Mouse (Mus musculus): ENCODE results near the gene Gp6.
"Not testable (repeated sequence)": the region's sequence is repeated elsewhere in the genome, so short reads cannot be mapped to it uniquely, and the experiment has no call there.

Gene Gp6

GRCm38 (mm10) chr7:4397730-4398129, at the start of gene Gp6:
Gene Gp6 (minus strand): TSS chr7:4397744.
- no peak for DNase-seq (ENCODE audit: extremely low read depth, low read depth, low spot score)

GRCm38 (mm10) chr7:4447138-4447537, 49.6 kb upstream of the Gp6 start:
- no peak for DNase-seq (ENCODE audit: extremely low read depth, low read depth, low spot score)

GRCm38 (mm10) chr7:4445216-4445791, 47.8 kb upstream of the Gp6 start, which contains the start of gene Rdh13:
Gene Rdh13 (minus strand): TSS chr7:4445649.
- peak; percentile 62 for DNase-seq (ENCODE audit: extremely low read depth, low read depth, low spot score)

GRCm38 (mm10) chr7:4440549-4440948, 43.0 kb upstream of the Gp6 start:
- DNase-seq (ENCODE audit: extremely low read depth, low read depth, low spot score) = no peak

GRCm38 (mm10) chr7:4437721-4438120, 40.2 kb upstream of the Gp6 start:
- no peak for DNase-seq (ENCODE audit: extremely low read depth, low read depth, low spot score)

GRCm38 (mm10) chr7:4432026-4432425, 34.5 kb upstream of the Gp6 start:
- no peak for DNase-seq (ENCODE audit: extremely low read depth, low read depth, low spot score)

- no peak for DNase-seq (ENCODE audit: extremely low read depth, low read depth, low spot score)
Measured at GRCm38 (mm10) chr7:4431548-4431947, 34.0 kb upstream of the Gp6 start.

GRCm38 (mm10) chr7:4430246-4430844, 32.8 kb upstream of the Gp6 start:
- no peak for DNase-seq (ENCODE audit: extremely low read depth, low read depth, low spot score)

GRCm38 (mm10) chr7:4427161-4427912, 29.8 kb upstream of the Gp6 start:
- DNase-seq (ENCODE audit: extremely low read depth, low read depth, low spot score) = peak; percentile 69

- no peak for DNase-seq (ENCODE audit: extremely low read depth, low read depth, low spot score)
Measured at GRCm38 (mm10) chr7:4420230-4420629, 22.7 kb upstream of the Gp6 start.

GRCm38 (mm10) chr7:4419681-4420080, 22.1 kb upstream of the Gp6 start:
- DNase-seq (ENCODE audit: extremely low read depth, low read depth, low spot score) = no peak

- not testable (repeated sequence) for DNase-seq (ENCODE audit: extremely low read depth, low read depth, low spot score)
Measured at GRCm38 (mm10) chr7:4412406-4412805, 14.9 kb upstream of the Gp6 start.

GRCm38 (mm10) chr7:4373521-4373920, 24.0 kb downstream of the Gp6 start:
- no peak for DNase-seq (ENCODE audit: extremely low read depth, low read depth, low spot score)

- no peak for DNase-seq (ENCODE audit: extremely low read depth, low read depth, low spot score)
Measured at GRCm38 (mm10) chr7:4337509-4337908, 60.0 kb downstream of the Gp6 start, which contains the start of gene Ncr1. Gene Ncr1 (plus strand): TSS chr7:4337724.

GRCm38 (mm10) chr7:4323301-4323700, 74.2 kb downstream of the Gp6 start:
- no peak for DNase-seq (ENCODE audit: extremely low read depth, low read depth, low spot score)

Measured in fat pad, adult 2 months (tissue).